Comparison of ENCODE assay signal across 13 mouse cellular contexts in the genomic region with DNA sequence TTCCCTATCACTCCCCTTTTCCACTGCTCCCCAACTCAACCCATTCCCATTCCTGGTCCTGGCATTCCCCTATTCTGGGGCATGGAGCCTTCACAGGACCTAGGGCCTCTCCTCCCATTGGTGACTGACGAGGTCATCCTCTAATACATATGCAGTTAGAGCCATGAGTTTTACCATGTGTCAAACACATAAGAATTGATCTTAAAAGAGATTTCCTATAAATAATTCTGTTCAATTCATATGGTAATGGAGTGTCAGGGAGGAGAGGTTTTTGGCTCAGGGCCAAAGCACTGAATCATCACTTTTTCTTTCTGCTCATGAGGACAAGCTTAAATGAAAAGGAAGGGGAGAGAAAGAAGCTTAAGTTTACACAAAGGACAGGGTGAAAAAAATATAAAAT. TPM values are rescaled to one million over a fixed set of nuclear protein-coding genes. Genes with fewer than 3 reads are reported as not detected.
DNase-seq lines count a peak whose midpoint lies in the region; ATAC-seq and TF ChIP-seq lines count a peak whose summit lies in the region.
"Had no signal": no experiment of that assay in that cellular context is flagged by ENCODE, and none has a peak within 500 bp of the region (broad histone marks: within the 10 kb centered on the region; RNA-seq: fewer than 3 reads in every experiment).

No protein-coding gene starts in this region.

- H3K36me3 ChIP-seq in forebrain, embryonic 11.5 days (ENCODE audit: control insufficient read depth, insufficient read depth, low read length) = no peaks in the 10 kb centered on the region
- no peaks in the 10 kb centered on the region for H3K36me3 ChIP-seq in forebrain, embryonic 10.5 days (replicated peaks)
- H3K36me3 ChIP-seq in forebrain, embryonic 16.5 days (ENCODE audit: control insufficient read depth, insufficient read depth) = no peaks in the 10 kb centered on the region
- H3K36me3 ChIP-seq: embryonic facial prominence, embryonic 15.5 days; hindbrain, embryonic 15.5 days had no signal

- TF ChIP-seq POLR2A in lung, adult 2 months (IDR thresholded peaks at IDR 0.05; ENCODE audit: borderline replicate concordance, extremely low read depth, low read depth, low read length) = no peak

- no peak overlapping the region for H3K9ac ChIP-seq in forebrain, embryonic 11.5 days (ENCODE audit: low read length)
- no peak overlapping the region for H3K9ac ChIP-seq in forebrain, embryonic 16.5 days (replicated peaks; ENCODE audit: low read depth, low read length)
- H3K9ac ChIP-seq: embryonic facial prominence, embryonic 15.5 days; hindbrain, embryonic 15.5 days had no signal

- no peak for DNase-seq in forebrain, embryonic 11.5 days (ENCODE audit: low spot score)
- no peak for DNase-seq in forebrain, embryonic 10.5 days (ENCODE audit: extremely low spot score, low spot score)
- DNase-seq in 3T3-L1 (ENCODE audit: low read depth, low spot score) (peak; percentile 65), MN1 (ENCODE audit: low spot score) (peak; percentile 43)
- no peak for DNase-seq in urinary bladder, postnatal 36 days (ENCODE audit: low spot score in 2 of 2)
- DNase-seq in lung, adult 2 months = no peak
- DNase-seq: kidney, postnatal 10 days; spleen, adult 18-20 months; thymus, adult 2 months had no signal

- 50% methylated on average over 1 of the region's 1 CpGs for WGBS in forebrain, embryonic 11.5 days
- WGBS in forebrain, embryonic 10.5 days = 80% methylated on average over 1 of the region's 1 CpGs
- WGBS in forebrain, embryonic 16.5 days = 16% methylated on average over 1 of the region's 1 CpGs
- 90% methylated on average over 1 of the region's 1 CpGs for WGBS in lung, adult 2 months

- H3K4me1 ChIP-seq in forebrain, embryonic 11.5 days (replicated peaks; ENCODE audit: control insufficient read depth, insufficient read depth, low read length) = no peaks in the 10 kb centered on the region; the same call in 1 of the 2 replicates
- peaks cover 4% of the 10 kb centered on the region; the same call in 1 of the 2 replicates for H3K4me1 ChIP-seq in forebrain, embryonic 10.5 days
- peaks cover 4% of the 10 kb centered on the region for H3K4me1 ChIP-seq in forebrain, embryonic 16.5 days (replicated peaks; ENCODE audit: control insufficient read depth, insufficient read depth, low read length)
- H3K4me1 ChIP-seq in lung, adult 2 months (ENCODE audit: control insufficient read depth, insufficient read depth, low read length) = no peaks in the 10 kb centered on the region
- H3K4me1 ChIP-seq: embryonic facial prominence, embryonic 15.5 days had no signal

- no peak overlapping the region for H3K27ac ChIP-seq in forebrain, embryonic 11.5 days (ENCODE audit: low read depth, low read length)
- H3K27ac ChIP-seq in forebrain, embryonic 10.5 days = no peak overlapping the region
- H3K27ac ChIP-seq in forebrain, embryonic 16.5 days (ENCODE audit: low read length) = no peak overlapping the region
- H3K27ac ChIP-seq: embryonic facial prominence, embryonic 15.5 days; hindbrain, embryonic 15.5 days had no signal

- peak; percentile 55; the same call in 1 of the 2 replicates for ATAC-seq in forebrain, embryonic 11.5 days (replicated peaks; ENCODE audit: low FRiP score)
- ATAC-seq in forebrain, embryonic 16.5 days = peak; percentile 70
- ATAC-seq: lung, postnatal 0 days had no signal

- no peaks in the 10 kb centered on the region for H3K9me3 ChIP-seq in forebrain, embryonic 11.5 days (ENCODE audit: control insufficient read depth, low read length)
- no peaks in the 10 kb centered on the region for H3K9me3 ChIP-seq in forebrain, embryonic 10.5 days
- H3K9me3 ChIP-seq in forebrain, embryonic 16.5 days (ENCODE audit: control insufficient read depth, low read length) = no peaks in the 10 kb centered on the region
- H3K9me3 ChIP-seq: embryonic facial prominence, embryonic 15.5 days; hindbrain, embryonic 15.5 days had no signal

- H3K27me3 ChIP-seq in forebrain, embryonic 11.5 days (ENCODE audit: control insufficient read depth, insufficient read depth, low read length) = no peaks in the 10 kb centered on the region
- H3K27me3 ChIP-seq in forebrain, embryonic 10.5 days (ENCODE audit: poor library complexity, severe bottlenecking) = no peaks in the 10 kb centered on the region
- no peaks in the 10 kb centered on the region for H3K27me3 ChIP-seq in forebrain, embryonic 16.5 days (replicated peaks; ENCODE audit: control insufficient read depth, insufficient read depth, low read length)
- H3K27me3 ChIP-seq: embryonic facial prominence, embryonic 15.5 days; hindbrain, embryonic 15.5 days had no signal

- TF ChIP-seq CTCF in lung, adult 2 months (IDR thresholded peaks at IDR 0.05; ENCODE audit: insufficient read depth, low read length) = no peak

- H3K4me2 ChIP-seq in forebrain, embryonic 11.5 days (ENCODE audit: low read depth, low read length, severe bottlenecking) = no peak overlapping the region
- no peak overlapping the region for H3K4me2 ChIP-seq in forebrain, embryonic 16.5 days (ENCODE audit: low read length)
- H3K4me2 ChIP-seq: embryonic facial prominence, embryonic 15.5 days; hindbrain, embryonic 15.5 days had no signal

- H3K4me3 ChIP-seq in forebrain, embryonic 11.5 days (ENCODE audit: low read depth, low read length) = no peak overlapping the region
- H3K4me3 ChIP-seq in forebrain, embryonic 10.5 days = no peak overlapping the region
- no peak overlapping the region for H3K4me3 ChIP-seq in forebrain, embryonic 16.5 days (replicated peaks; ENCODE audit: low read length)
- H3K4me3 ChIP-seq in lung, adult 2 months (replicated peaks; ENCODE audit: extremely low read depth, low read depth, low read length) = no peak overlapping the region
- H3K4me3 ChIP-seq: embryonic facial prominence, embryonic 15.5 days; hindbrain, embryonic 15.5 days had no signal

RNA-seq across cellular contexts. Expression of a gene that starts 7.4 kb away (rescaled TPM):
- polyA plus RNA-seq in forebrain, embryonic 11.5 days (2014; fragmentation: Nextera tagmentation; extraction: Ambion mirVana) = 23.4 and 26.0 TPM in 2 replicates
- polyA plus RNA-seq in forebrain, embryonic 10.5 days (2016; fragmentation: Nextera tagmentation; extraction: Ambion mirVana) = 20.8 and 21.1 TPM in 2 replicates
- 22.1 and 24.9 TPM in 2 replicates for polyA plus RNA-seq in forebrain, embryonic 16.5 days (2015; fragmentation: Nextera tagmentation; extraction: Ambion mirVana)
- 19.6 and 21.6 TPM in 2 replicates for polyA plus RNA-seq in lung, adult 2 months (2012; rRNA removed)

RNA-seq across cellular contexts. Expression of a gene that starts 10.6 kb away (rescaled TPM):
- 2.2 and 3.3 TPM in 2 replicates for polyA plus RNA-seq in forebrain, embryonic 11.5 days (2014; fragmentation: Nextera tagmentation; extraction: Ambion mirVana)
- polyA plus RNA-seq in forebrain, embryonic 10.5 days (2016; fragmentation: Nextera tagmentation; extraction: Ambion mirVana) = 1.4 and 1.7 TPM in 2 replicates
- 1.5 and 2.2 TPM in 2 replicates for polyA plus RNA-seq in forebrain, embryonic 16.5 days (2015; fragmentation: Nextera tagmentation; extraction: Ambion mirVana)
- 1.9 and 4.2 TPM in 2 replicates for polyA plus RNA-seq in lung, adult 2 months (2012; rRNA removed)

Comparison
In these comparisons a context has a peak if more than half of its experiments do, and no peak if none do; other contexts are left out.
1. DNase-seq: peak in 3T3-L1 (single experiment) and MN1 (single experiment); none in forebrain, embryonic 11.5 days (single experiment), forebrain, embryonic 10.5 days (single experiment), urinary bladder, postnatal 36 days (0 of 2) and lung, adult 2 months (single experiment).